Comparison of ENCODE assay signal across 22 mouse cellular contexts in genomic region chr12:77516805-77517204, GRCm38 (mm10).
"Had no signal": no experiment of that assay in that cellular context is flagged by ENCODE, and none has a peak within 500 bp of the region (broad histone marks: within the 10 kb centered on the region; RNA-seq: fewer than 3 reads in every experiment).

No protein-coding gene starts in this region.

- H3K27me3 ChIP-seq: heart, embryonic 15.5 days; hindbrain, embryonic 13.5 days; hindbrain, embryonic 15.5 days; limb, embryonic 13.5 days; limb, embryonic 15.5 days; liver, embryonic 12.5 days had no signal

- ATAC-seq: forebrain, postnatal 0 days; intestine, embryonic 16.5 days; liver, embryonic 12.5 days had no signal

- H3K4me1 ChIP-seq: heart, embryonic 13.5 days; heart, embryonic 15.5 days; hindbrain, embryonic 13.5 days; hindbrain, embryonic 15.5 days; liver, embryonic 12.5 days had no signal

- H3K4me2 ChIP-seq: heart, embryonic 11.5 days; heart, embryonic 13.5 days; heart, embryonic 15.5 days; hindbrain, embryonic 13.5 days; hindbrain, embryonic 15.5 days; limb, embryonic 13.5 days; limb, embryonic 15.5 days; liver, embryonic 12.5 days had no signal

- H3K4me3 ChIP-seq: heart, adult 2 months; heart, embryonic 13.5 days; heart, embryonic 15.5 days; hindbrain, embryonic 13.5 days; hindbrain, embryonic 15.5 days; limb, embryonic 13.5 days; limb, embryonic 15.5 days; liver, embryonic 12.5 days had no signal

- H3K9ac ChIP-seq: forebrain, postnatal 0 days; heart, embryonic 13.5 days; heart, embryonic 15.5 days; hindbrain, embryonic 13.5 days; hindbrain, embryonic 15.5 days; limb, embryonic 13.5 days; limb, embryonic 15.5 days; liver, embryonic 12.5 days; liver, embryonic 14.5 days had no signal

- DNase-seq: forebrain, postnatal 0 days; gastrocnemius, postnatal 14 days; gastrocnemius, postnatal 36 days; heart, adult 11 months; heart, adult 2 months; heart, postnatal 14 days; heart, postnatal 36 days; kidney, adult 2 months; layer of hippocampus, adult 9-11 months; layer of hippocampus, postnatal 36 days; left cerebral cortex, postnatal 4 days had no signal

- H3K27ac ChIP-seq: heart, adult 2 months; heart, embryonic 13.5 days; heart, embryonic 15.5 days; hindbrain, embryonic 13.5 days; hindbrain, embryonic 15.5 days; hindbrain, postnatal 0 days; limb, embryonic 13.5 days; limb, embryonic 15.5 days; liver, embryonic 12.5 days; liver, embryonic 14.5 days had no signal

- H3K9me3 ChIP-seq: heart, embryonic 13.5 days; heart, embryonic 15.5 days; hindbrain, embryonic 13.5 days; hindbrain, embryonic 15.5 days; limb, embryonic 13.5 days; limb, embryonic 15.5 days; liver, embryonic 12.5 days had no signal

- H3K36me3 ChIP-seq: heart, embryonic 13.5 days; heart, embryonic 15.5 days; hindbrain, embryonic 13.5 days; hindbrain, embryonic 15.5 days; limb, embryonic 13.5 days; limb, embryonic 15.5 days; liver, embryonic 12.5 days had no signal
